Mouse (Mus musculus) lung, adult 2 months (tissue): ENCODE data around the gene Mfsd4a. TPM values are rescaled to one million over a fixed set of nuclear protein-coding genes. Genes with fewer than 3 reads are reported as not detected.
A peak's percentile ranks its signal among the peaks of the same experiment; 100 is the strongest.

ENCODE experiments used
- DNase-seq: peaks from one replicate; pipeline ENCODE4 v3.0.0; 2022
- H3K4me1 ChIP-seq: fragments of 200-500 bp; 2 replicates; pipeline ENCODE4 v1.6.1; 2011; ENCODE audit warnings: low read length; ENCODE audit not compliant: control insufficient read depth, insufficient read depth
- H3K4me3 ChIP-seq: fragments of 200-500 bp; replicated peaks from 2 replicates; pipeline ENCODE3; 2011; ENCODE audit warnings: low read depth, mild to moderate bottlenecking, control low read depth, low read length; ENCODE audit errors: extremely low read depth
- CTCF ChIP-seq: fragments of 200-500 bp; IDR thresholded peaks from 2 replicates; pipeline ENCODE4 v1.5.1; 2011; ENCODE audit warnings: mild to moderate bottlenecking, low read length, control low read depth; ENCODE audit not compliant: insufficient read depth
- POLR2A ChIP-seq: fragments of 200-500 bp; IDR thresholded peaks from 2 replicates; pipeline ENCODE4 v1.6.1; 2011; ENCODE audit warnings: low read depth, mild to moderate bottlenecking, control low read depth, low read length, borderline replicate concordance; ENCODE audit errors: extremely low read depth
- WGBS: fragments of 180-500 bp; shearing (Covaris S2); methylation state at CpG from one replicate; pipeline ENCODE4 v1.1.7; 2018; 5-methylcytosine and 5-hydroxymethylcytosine counted together
- polyA plus RNA-seq: library from polyadenylated mRNA; depleted of rRNA; stranded (reverse); fragments of >200 nt; gene quantifications from 2 replicates; pipeline ENCODE4 v1.2.3, GENCODE M21; 2012

The Mfsd4a gene
- polyA plus RNA-seq, 1 experiment: 5.0 TPM

- no peak for DNase-seq
- H3K4me1 ChIP-seq: peaks cover 26% of the 10 kb centered on the region
- 18% methylated on average over 8 of the region's 8 CpGs for WGBS
- H3K4me3 ChIP-seq: peak overlapping the region; percentile 100
- TF ChIP-seq POLR2A (no peak), CTCF (no peak)
Measured at GRCm38 (mm10) chr1:132008881-132009644, 58.8 kb downstream of the Mfsd4a start.

GRCm38 (mm10) chr1:132007828-132008827 lies 59.7 kb downstream of the Mfsd4a start:
- H3K4me1 ChIP-seq: peaks cover 26% of the 10 kb centered on the region
- H3K4me3 ChIP-seq: peak overlapping the region; percentile 100
- peak; percentile 88 for DNase-seq
- under 1% methylated on average over 71 of the region's 72 CpGs for whole genome bisulfite sequencing
- no peak for TF ChIP-seq CTCF
- TF ChIP-seq POLR2A: peak; percentile 9

GRCm38 (mm10) chr1:132007282-132007815 lies 60.5 kb downstream of the Mfsd4a start, which contains the start of gene Elk4:
Gene Elk4, plus strand, starts transcription at chr1:132007607.
- Histone ChIP-seq H3K4me1 (peaks cover 26% of the 10 kb centered on the region), H3K4me3 (peak within 1 kb of the TSS; percentile 100)
- WGBS: under 1% methylated on average over 61 of the region's 61 CpGs
- peak; percentile 93 for DNase-seq
- TF ChIP-seq CTCF (no peak), POLR2A (peak; percentile 90)

GRCm38 (mm10) chr1:132006721-132007120 lies 61.1 kb downstream of the Mfsd4a start:
- peaks cover 24% of the 10 kb centered on the region for H3K4me1 ChIP-seq
- TF ChIP-seq POLR2A (no peak), CTCF (no peak)
- peak overlapping the region; percentile 19 for H3K4me3 ChIP-seq
- DNase-seq: no peak
- 24% methylated on average over 5 of the region's 5 CpGs for WGBS

GRCm38 (mm10) chr1:132006046-132006445 lies 61.8 kb downstream of the Mfsd4a start:
- TF ChIP-seq POLR2A (no peak), CTCF (no peak)
- no peak for DNase-seq
- no peak overlapping the region for H3K4me3 ChIP-seq
- WGBS: 63% methylated on average over 3 of the region's 3 CpGs
- peaks cover 20% of the 10 kb centered on the region for H3K4me1 ChIP-seq

- Histone ChIP-seq H3K4me1 (peaks cover 14% of the 10 kb centered on the region), H3K4me3 (no peak overlapping the region)
- WGBS: 89% methylated on average over 1 of the region's 1 CpGs
- TF ChIP-seq POLR2A: no peak
- no peak for TF ChIP-seq CTCF
- DNase-seq: no peak
Measured at GRCm38 (mm10) chr1:132005466-132005865, 62.4 kb downstream of the Mfsd4a start.

- H3K4me1 ChIP-seq: peaks cover 11% of the 10 kb centered on the region
- no peak overlapping the region for H3K4me3 ChIP-seq
- WGBS: 76% methylated on average over 6 of the region's 6 CpGs
- no peak for TF ChIP-seq POLR2A
- TF ChIP-seq CTCF: no peak
- DNase-seq: no peak
Measured at GRCm38 (mm10) chr1:132004574-132005180, 63.2 kb downstream of the Mfsd4a start.

GRCm38 (mm10) chr1:132003817-132004216 lies 64.0 kb downstream of the Mfsd4a start:
- peaks cover 6% of the 10 kb centered on the region for H3K4me1 ChIP-seq
- no peak for DNase-seq
- TF ChIP-seq POLR2A (no peak), CTCF (no peak)
- WGBS: 32% methylated on average over 1 of the region's 1 CpGs
- no peak overlapping the region for H3K4me3 ChIP-seq

- WGBS: 77% methylated on average over 2 of the region's 2 CpGs
- no peak for DNase-seq
- Histone ChIP-seq H3K4me3 (no peak overlapping the region), H3K4me1 (peaks cover 5% of the 10 kb centered on the region)
- TF ChIP-seq CTCF (no peak), POLR2A (no peak)
Measured at GRCm38 (mm10) chr1:132003111-132003510, 64.8 kb downstream of the Mfsd4a start.
